Mouse (Mus musculus): ENCODE measurements around the gene Pacs1.

DNA sequence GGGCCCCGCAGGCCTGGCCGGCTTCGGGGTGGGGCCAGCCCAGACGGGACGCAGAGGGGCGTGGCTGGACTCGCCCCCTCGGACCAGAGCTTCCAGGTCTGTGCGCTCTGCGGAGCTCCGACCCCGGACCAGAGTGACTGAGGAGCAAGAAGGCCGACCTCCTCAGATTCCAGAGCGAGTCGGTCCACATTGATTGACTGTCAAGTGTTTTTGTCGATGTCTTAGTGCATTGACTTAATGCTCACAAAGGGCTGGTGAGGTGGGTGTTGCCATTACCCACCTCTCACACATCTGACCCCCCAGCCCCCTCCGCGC lies 154.6 kb downstream of the Pacs1 start, which contains the start of gene Klc2:
- TF ChIP-seq POLR2A (IDR thresholded peaks at IDR 0.05; ENCODE audit: insufficient read depth, low read length) (no peak), CTCF (IDR thresholded peaks at IDR 0.05; ENCODE audit: low read depth, low read length) (no peak)

Measured in ES-Bruce4 (cell line).